Mouse (Mus musculus) erythroblast, embryonic 14.5 days (primary cell): ENCODE measurements at regions not wholly inside any gene's neighbourhood (a gene's known extent, or its start where the extent isn't known, plus 50 kb on each side); places are given as distances from the start of the nearest gene placed in this dataset.

ENCODE experiments used
- GATA1 ChIP-seq: IDR thresholded peaks from 2 replicates; pipeline ENCODE4 v1.6.1; 2012; ENCODE audit warnings: low read length, inconsistent platforms, mixed read lengths
- TAL1 ChIP-seq: IDR thresholded peaks from 3 replicates; pipeline ENCODE4 v1.6.1; 2012; ENCODE audit warnings: low read length, inconsistent platforms, mixed read lengths

DNA sequence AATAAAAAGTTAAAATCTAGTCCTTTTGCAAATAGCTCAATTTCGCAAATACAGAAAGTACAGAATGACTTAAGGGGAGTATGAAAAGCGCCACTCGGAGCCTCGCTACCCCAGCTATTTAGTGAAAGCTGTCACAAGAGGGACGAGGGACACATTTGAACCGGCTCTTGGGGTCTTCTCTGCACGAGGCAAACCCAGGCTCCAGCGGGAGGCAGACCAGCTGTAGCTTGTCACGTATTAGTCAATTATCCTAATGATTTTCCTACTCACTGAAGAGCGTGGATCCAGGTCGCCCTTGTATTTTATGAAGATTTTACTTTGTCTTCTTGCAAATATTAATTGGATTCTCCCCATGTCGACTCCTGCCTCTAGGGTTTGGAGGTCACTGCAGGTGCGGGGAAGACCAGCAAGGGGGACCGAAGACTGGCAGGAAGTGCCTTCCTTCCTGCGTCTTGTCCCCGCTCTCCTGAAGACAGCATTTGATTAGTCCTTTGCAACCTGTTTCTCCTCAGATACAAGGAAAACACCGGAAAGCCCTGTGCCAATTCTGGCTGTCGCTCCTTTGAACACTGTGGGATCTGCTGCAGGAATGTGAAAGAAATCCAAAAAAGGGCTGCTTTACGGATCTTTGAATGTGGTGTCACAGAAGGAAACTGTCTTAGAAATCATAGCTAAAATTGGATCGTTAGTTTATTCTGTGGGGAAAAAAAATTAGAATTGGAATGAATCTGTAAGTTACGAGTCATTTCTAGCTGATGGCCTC is 209.1 kb downstream of the Etnk1 start:
- TF ChIP-seq GATA1 = no peak
- no peak for TF ChIP-seq TAL1
